Mouse (Mus musculus) intestine, postnatal 0 days (tissue): ENCODE data around the gene Gm26938. TPM values are rescaled to one million over a fixed set of nuclear protein-coding genes. Genes with fewer than 3 reads are reported as not detected.

Experiments used
- ATAC-seq: fragments of 200-750 bp; cut with Nextera tagmentation; 2 replicates; pipeline ENCODE4 v1.8.0; 2017; ENCODE audit warnings: mild to moderate bottlenecking, moderate TSS enrichment, moderate library complexity
- H3K27ac ChIP-seq: fragments of 300-500 bp; sonication (generic); 2 replicates; pipeline ENCODE4 v1.5.1; 2014; ENCODE audit warnings: mild to moderate bottlenecking, low read depth, low read length, moderate library complexity
- H3K27me3 ChIP-seq: fragments of 300-500 bp; sonication (generic); replicated peaks from 2 replicates; pipeline ENCODE4 v1.6.1; 2014; ENCODE audit warnings: low read length, mixed read lengths; ENCODE audit not compliant: control insufficient read depth, insufficient read depth
- H3K36me3 ChIP-seq: fragments of 300-500 bp; sonication (generic); 2 replicates; pipeline ENCODE4 v1.6.1; 2014; ENCODE audit warnings: mild to moderate bottlenecking, moderate library complexity; ENCODE audit not compliant: control insufficient read depth, insufficient read depth
- H3K4me1 ChIP-seq: fragments of 300-500 bp; sonication (generic); replicated peaks from 2 replicates; pipeline ENCODE4 v1.6.1; 2014; ENCODE audit warnings: antibody characterized with exemption, low read length, mixed read lengths; ENCODE audit not compliant: control insufficient read depth, insufficient read depth
- H3K4me2 ChIP-seq: fragments of 300-500 bp; sonication (generic); replicated peaks from 2 replicates; pipeline ENCODE4 v1.6.1; 2014; ENCODE audit warnings: low read depth, mild to moderate bottlenecking, moderate library complexity
- H3K4me3 ChIP-seq: fragments of 300-500 bp; sonication (generic); 2 replicates; pipeline ENCODE4 v1.5.1; 2014; ENCODE audit warnings: low read depth, low read length
- H3K9ac ChIP-seq: fragments of 300-500 bp; sonication (generic); 2 replicates; pipeline ENCODE4 v1.6.1; 2014; ENCODE audit warnings: mild to moderate bottlenecking, low read depth, low read length
- H3K9me3 ChIP-seq: fragments of 300-500 bp; sonication (generic); 2 replicates; pipeline ENCODE4 v1.6.1; 2016; ENCODE audit warnings: mixed run types; ENCODE audit not compliant: control insufficient read depth
- CTCF ChIP-seq: sonication (generic); IDR thresholded peaks from 2 replicates; pipeline ENCODE4 v1.5.1; 2016; ENCODE audit warnings: low read depth, mild to moderate bottlenecking, control low read depth, antibody characterized with exemption, moderate library complexity
- WGBS: fragments of 180-500 bp; shearing (Covaris S2); extraction: QIAGEN DNeasy Blood & Tissue Kit; methylation state at CpG from one replicate; pipeline ENCODE4 v1.1.7; 2014; 5-methylcytosine and 5-hydroxymethylcytosine counted together
- polyA plus RNA-seq: library from polyadenylated mRNA; unstranded; fragments of >200 nt; fragmentation: Nextera tagmentation; extraction: Ambion mirVana; gene quantifications from 2 replicates; pipeline ENCODE4 v1.2.1, GENCODE M21; 2015

Gm26938 gene
- polyA plus RNA-seq, 1 experiment from 2014 or later, result not detected

- H3K9ac ChIP-seq, result no peak overlapping the region
- no peak for TF ChIP-seq CTCF
- H3K4me1 ChIP-seq, result peaks cover 35% of the 10 kb centered on the region
- 88% methylated on average over 9 of the region's 9 CpGs for WGBS
- peaks cover 37% of the 10 kb centered on the region for H3K36me3 ChIP-seq
- no peak for ATAC-seq
- H3K27ac ChIP-seq, result no peak overlapping the region
- H3K4me2 ChIP-seq, result no peak overlapping the region
- no peak overlapping the region for H3K4me3 ChIP-seq
- no peaks in the 10 kb centered on the region for H3K27me3 ChIP-seq
- H3K9me3 ChIP-seq, result no peaks in the 10 kb centered on the region
These were observed 27.2 kb downstream of the Gm26938 start for GRCm38 (mm10) chr5:139799041-139799440.

- Histone ChIP-seq H3K27ac (no peak overlapping the region; the same call in 1 of the 2 replicates), H3K4me1 (peaks cover 33% of the 10 kb centered on the region), H3K36me3 (peaks cover 37% of the 10 kb centered on the region), H3K9me3 (no peaks in the 10 kb centered on the region), H3K4me3 (no peak overlapping the region), H3K9ac (no peak overlapping the region), H3K27me3 (no peaks in the 10 kb centered on the region), H3K4me2 (peak overlapping the region; percentile 96; the same call in 1 of the 2 replicates)
- TF ChIP-seq CTCF, result no peak
- ATAC-seq, result no peak
- 53% methylated on average over 12 of the region's 12 CpGs for WGBS
These were observed 27.9 kb downstream of the Gm26938 start for GRCm38 (mm10) chr5:139798168-139798900.

GRCm38 (mm10) chr5:139797473-139798167, 28.6 kb downstream of the Gm26938 start:
- Histone ChIP-seq H3K4me2 (peak overlapping the region; percentile 96), H3K36me3 (peaks cover 37% of the 10 kb centered on the region), H3K9ac (peak overlapping the region; percentile 35), H3K4me1 (peaks cover 33% of the 10 kb centered on the region), H3K9me3 (no peaks in the 10 kb centered on the region), H3K27ac (peak overlapping the region; percentile 76), H3K27me3 (no peaks in the 10 kb centered on the region), H3K4me3 (peak overlapping the region; percentile 21)
- WGBS, result 42% methylated on average over 11 of the region's 11 CpGs
- TF ChIP-seq CTCF, result no peak
- no peak for ATAC-seq

GRCm38 (mm10) chr5:139796900-139797299, 29.3 kb downstream of the Gm26938 start:
- Histone ChIP-seq H3K27me3 (no peaks in the 10 kb centered on the region), H3K9ac (peak overlapping the region; percentile 35), H3K9me3 (no peaks in the 10 kb centered on the region), H3K4me1 (peaks cover 33% of the 10 kb centered on the region), H3K36me3 (peaks cover 35% of the 10 kb centered on the region), H3K4me3 (peak overlapping the region; percentile 21), H3K27ac (peak overlapping the region; percentile 76), H3K4me2 (peak overlapping the region; percentile 96)
- peak; percentile 37 for ATAC-seq
- no peak for TF ChIP-seq CTCF
- WGBS, result 6% methylated on average over 13 of the region's 13 CpGs

GRCm38 (mm10) chr5:139796001-139796620, 30.1 kb downstream of the Gm26938 start:
- WGBS, result 68% methylated on average over 9 of the region's 9 CpGs
- Histone ChIP-seq H3K4me1 (peaks cover 33% of the 10 kb centered on the region), H3K36me3 (peaks cover 27% of the 10 kb centered on the region), H3K4me3 (no peak overlapping the region), H3K4me2 (peak overlapping the region; percentile 96), H3K9me3 (no peaks in the 10 kb centered on the region), H3K27me3 (no peaks in the 10 kb centered on the region), H3K27ac (peak overlapping the region; percentile 62; the same call in 1 of the 2 replicates), H3K9ac (no peak overlapping the region)
- ATAC-seq, result no peak
- TF ChIP-seq CTCF, result no peak

GRCm38 (mm10) chr5:139794938-139795337, 31.3 kb downstream of the Gm26938 start:
- Histone ChIP-seq H3K9ac (no peak overlapping the region), H3K4me2 (peak overlapping the region; percentile 96), H3K36me3 (peaks cover 15% of the 10 kb centered on the region), H3K4me3 (no peak overlapping the region), H3K27ac (no peak overlapping the region), H3K4me1 (peaks cover 33% of the 10 kb centered on the region), H3K9me3 (no peaks in the 10 kb centered on the region), H3K27me3 (no peaks in the 10 kb centered on the region)
- no peak for TF ChIP-seq CTCF
- no peak for ATAC-seq
- WGBS, result 59% methylated on average over 10 of the region's 10 CpGs
